Mouse (Mus musculus): ENCODE results near the gene Ssxb10. TPM values are rescaled to one million over a fixed set of nuclear protein-coding genes. Genes with fewer than 3 reads are reported as not detected.
"Not testable (repeated sequence)": the region's sequence is repeated elsewhere in the genome, so short reads cannot be mapped to it uniquely, and the experiment has no call there.

Ssxb10 gene
- not detected in 2 replicates for polyA plus RNA-seq (2015; fragmentation: Nextera tagmentation; extraction: Ambion mirVana)

- DNase-seq (ENCODE audit: low spot score): no peak
Measured at GRCm38 (mm10) chrX:8327124-8327523, at the start of gene Ssxb10. Gene Ssxb10, plus strand, starts transcription at chrX:8327424.

GRCm38 (mm10) chrX:8288621-8289020, 38.6 kb upstream of the Ssxb10 start:
- DNase-seq (ENCODE audit: low spot score): no peak

GRCm38 (mm10) chrX:8309302-8309701, 17.9 kb upstream of the Ssxb10 start:
- no peak for DNase-seq (ENCODE audit: low spot score)

GRCm38 (mm10) chrX:8314905-8315304, 12.3 kb upstream of the Ssxb10 start:
- peak; percentile 64 for DNase-seq (ENCODE audit: low spot score)

- not testable (repeated sequence) for DNase-seq (ENCODE audit: low spot score)
Measured at GRCm38 (mm10) chrX:8366678-8367077, 39.5 kb downstream of the Ssxb10 start, which contains the start of gene Ssxb9. Gene Ssxb9, plus strand, starts transcription at chrX:8366978.

Other genes starting within 250 kb of the Ssxb10 start
- 13.7 and 18.2 TPM in 2 replicates for gene Was, start 236.9 kb upstream of the Ssxb10 start, polyA plus RNA-seq (2015; fragmentation: Nextera tagmentation; extraction: Ambion mirVana)
- 10.9 and 13.3 TPM in 2 replicates for gene Wdr13, start 194.5 kb upstream of the Ssxb10 start, polyA plus RNA-seq (2015; fragmentation: Nextera tagmentation; extraction: Ambion mirVana)
- 1,171 and 1,412 TPM in 2 replicates for gene Rbm3, start 181.5 kb upstream of the Ssxb10 start, polyA plus RNA-seq (2015; fragmentation: Nextera tagmentation; extraction: Ambion mirVana)
- 10.7 and 12.0 TPM in 2 replicates for gene Tbc1d25, start 151.2 kb upstream of the Ssxb10 start, polyA plus RNA-seq (2015; fragmentation: Nextera tagmentation; extraction: Ambion mirVana)
- gene Ebp, start 133.9 kb upstream of the Ssxb10 start, polyA plus RNA-seq (2015; fragmentation: Nextera tagmentation; extraction: Ambion mirVana): 53.4 and 59.1 TPM in 2 replicates
- gene Porcn, start 120.9 kb upstream of the Ssxb10 start, polyA plus RNA-seq (2015; fragmentation: Nextera tagmentation; extraction: Ambion mirVana): 0.60 and 0.64 TPM in 2 replicates
- gene Ftsj1, start 75.0 kb upstream of the Ssxb10 start, polyA plus RNA-seq (2015; fragmentation: Nextera tagmentation; extraction: Ambion mirVana): 30.2 and 35.9 TPM in 2 replicates
- 0.16 and 0.26 TPM in 2 replicates for gene Slc38a5, start 56.3 kb upstream of the Ssxb10 start, polyA plus RNA-seq (2015; fragmentation: Nextera tagmentation; extraction: Ambion mirVana)
- not detected in 2 replicates for gene Ssxb9, start 39.6 kb downstream of the Ssxb10 start, polyA plus RNA-seq (2015; fragmentation: Nextera tagmentation; extraction: Ambion mirVana)
- gene Ssxb1, start 85.9 kb downstream of the Ssxb10 start, polyA plus RNA-seq (2015; fragmentation: Nextera tagmentation; extraction: Ambion mirVana): not detected in 2 replicates
- not detected in 2 replicates for gene Ssxb2, start 134.3 kb downstream of the Ssxb10 start, polyA plus RNA-seq (2015; fragmentation: Nextera tagmentation; extraction: Ambion mirVana)
- not detected in 2 replicates for gene Gm14459, start 197.5 kb downstream of the Ssxb10 start, polyA plus RNA-seq (2015; fragmentation: Nextera tagmentation; extraction: Ambion mirVana)
- gene Ssxb6, start 220.8 kb downstream of the Ssxb10 start, polyA plus RNA-seq (2015; fragmentation: Nextera tagmentation; extraction: Ambion mirVana): not detected in 2 replicates

Measured in thymus, postnatal 0 days (tissue).